8 mouse cellular contexts compared by ENCODE assay signal in genomic region chr11:80141825-80142521, GRCm38 (mm10). TPM values are rescaled to one million over a fixed set of nuclear protein-coding genes. Genes with fewer than 3 reads are reported as not detected.
DNase-seq lines count a peak whose midpoint lies in the region; ATAC-seq and TF ChIP-seq lines count a peak whose summit lies in the region.

Gene Tefm, minus strand, starts transcription at chr11:80142175.

- peaks cover 30% of the 10 kb centered on the region for H3K36me3 ChIP-seq in heart, embryonic 12.5 days
- peaks cover 10% of the 10 kb centered on the region; the same call in 1 of the 2 replicates for H3K36me3 ChIP-seq in kidney, postnatal 0 days (ENCODE audit: insufficient read depth, low read length)
- peaks cover 10% of the 10 kb centered on the region; the same call in 1 of the 2 replicates for H3K36me3 ChIP-seq in liver, embryonic 11.5 days (ENCODE audit: control insufficient read depth, insufficient read depth, low read length)
- peaks cover 9% of the 10 kb centered on the region for H3K36me3 ChIP-seq in stomach, embryonic 14.5 days (ENCODE audit: control insufficient read depth, insufficient read depth, low read length)

- peak within 1 kb of the TSS; percentile 79 for H3K4me2 ChIP-seq in heart, embryonic 12.5 days
- H3K4me2 ChIP-seq in kidney, postnatal 0 days (ENCODE audit: low read length), result peak within 1 kb of the TSS; percentile 87
- peak within 1 kb of the TSS; percentile 84 for H3K4me2 ChIP-seq in liver, embryonic 11.5 days
- peak within 1 kb of the TSS; percentile 79 for H3K4me2 ChIP-seq in stomach, embryonic 14.5 days (replicated peaks; ENCODE audit: low read depth, low read length)

- 0 out of 2 replicates have a peak, but pooled peaks have one; percentile 2 for TF ChIP-seq CTCF in kidney, postnatal 0 days (IDR thresholded peaks at IDR 0.05; ENCODE audit: low read depth)

- peak within 1 kb of the TSS; percentile 77 for H3K27ac ChIP-seq in heart, embryonic 12.5 days (ENCODE audit: poor library complexity, severe bottlenecking)
- H3K27ac ChIP-seq in kidney, postnatal 0 days, result peak within 1 kb of the TSS; percentile 92
- H3K27ac ChIP-seq in liver, embryonic 11.5 days (ENCODE audit: low read depth, low read length), result peak within 1 kb of the TSS; percentile 46
- H3K27ac ChIP-seq in stomach, embryonic 14.5 days (ENCODE audit: low read length), result peak within 1 kb of the TSS; percentile 85

- peaks cover 15% of the 10 kb centered on the region for H3K4me1 ChIP-seq in heart, embryonic 12.5 days (replicated peaks)
- H3K4me1 ChIP-seq in kidney, postnatal 0 days (replicated peaks; ENCODE audit: insufficient read depth, low read length), result peaks cover 5% of the 10 kb centered on the region; the same call in 1 of the 2 replicates
- peaks cover 5% of the 10 kb centered on the region for H3K4me1 ChIP-seq in liver, embryonic 11.5 days (replicated peaks; ENCODE audit: control insufficient read depth, insufficient read depth, low read length)
- no peaks in the 10 kb centered on the region for H3K4me1 ChIP-seq in stomach, embryonic 14.5 days (ENCODE audit: control insufficient read depth, insufficient read depth, low read length)

- no peaks in the 10 kb centered on the region for H3K9me3 ChIP-seq in heart, embryonic 12.5 days (replicated peaks)
- no peaks in the 10 kb centered on the region for H3K9me3 ChIP-seq in kidney, postnatal 0 days (replicated peaks; ENCODE audit: low read length)
- H3K9me3 ChIP-seq in liver, embryonic 11.5 days (ENCODE audit: control insufficient read depth, low read length), result no peaks in the 10 kb centered on the region
- no peaks in the 10 kb centered on the region for H3K9me3 ChIP-seq in stomach, embryonic 14.5 days (ENCODE audit: control insufficient read depth, low read depth, low read length)

- peak; percentile 84 for DNase-seq in CD4-positive helper T cell, adult 2 months (ENCODE audit: low read depth, low spot score)
- peak; percentile 77 for DNase-seq in brain, embryonic 18.5 days (ENCODE audit: low read depth, low spot score)
- DNase-seq in kidney, postnatal 0 days (ENCODE audit: low spot score), result peak; percentile 96
- DNase-seq in liver, embryonic 11.5 days (ENCODE audit: low spot score), result peak; percentile 88
- DNase-seq in naive thymus-derived CD4-positive, alpha-beta T cell, adult 2 months (ENCODE audit: low read depth), result peak; percentile 85

- peak within 1 kb of the TSS; percentile 71 for H3K4me3 ChIP-seq in heart, embryonic 12.5 days
- H3K4me3 ChIP-seq in kidney, postnatal 0 days (replicated peaks; ENCODE audit: low read depth, low read length), result peak within 1 kb of the TSS; percentile 84
- peak within 1 kb of the TSS; percentile 57 for H3K4me3 ChIP-seq in liver, embryonic 11.5 days (ENCODE audit: low read depth, low read length)
- H3K4me3 ChIP-seq in stomach, embryonic 14.5 days (ENCODE audit: low read depth, low read length), result peak within 1 kb of the TSS; percentile 79

- under 1% methylated on average over 40 of the region's 40 CpGs for WGBS in heart, embryonic 12.5 days
- WGBS in kidney, postnatal 0 days, result under 1% methylated on average over 40 of the region's 40 CpGs
- 0% methylated on average over 40 of the region's 40 CpGs for WGBS in liver, embryonic 11.5 days
- WGBS in stomach, embryonic 14.5 days, result under 1% methylated on average over 40 of the region's 40 CpGs

- peak; percentile 86 for ATAC-seq in erythroid progenitor cell, adult 5-6 weeks (replicated peaks; ENCODE audit: low FRiP score, poor library complexity, severe bottlenecking)
- ATAC-seq in heart, embryonic 12.5 days (ENCODE audit: insufficient number of reproducible peaks, low FRiP score), result peak; percentile 84
- ATAC-seq in kidney, postnatal 0 days (replicated peaks; ENCODE audit: low FRiP score, low read depth), result peak; percentile 77
- ATAC-seq in liver, embryonic 11.5 days (replicated peaks; ENCODE audit: low FRiP score), result peak; percentile 92
- peak; percentile 86 for ATAC-seq in stomach, embryonic 14.5 days (ENCODE audit: insufficient number of reproducible peaks, insufficient read depth, low FRiP score, low read depth)

- H3K27me3 ChIP-seq in heart, embryonic 12.5 days (replicated peaks), result no peaks in the 10 kb centered on the region
- H3K27me3 ChIP-seq in kidney, postnatal 0 days (ENCODE audit: insufficient read depth, low read length), result no peaks in the 10 kb centered on the region
- H3K27me3 ChIP-seq in liver, embryonic 11.5 days (replicated peaks; ENCODE audit: control insufficient read depth, insufficient read depth, low read length), result no peaks in the 10 kb centered on the region
- H3K27me3 ChIP-seq in stomach, embryonic 14.5 days (ENCODE audit: control insufficient read depth, insufficient read depth, low read length), result no peaks in the 10 kb centered on the region

- H3K9ac ChIP-seq in heart, embryonic 12.5 days, result peak within 1 kb of the TSS; percentile 89
- H3K9ac ChIP-seq in kidney, postnatal 0 days (ENCODE audit: low read depth, low read length), result peak within 1 kb of the TSS; percentile 92
- H3K9ac ChIP-seq in liver, embryonic 11.5 days (ENCODE audit: low read depth, low read length), result peak within 1 kb of the TSS; percentile 66
- peak within 1 kb of the TSS; percentile 81 for H3K9ac ChIP-seq in stomach, embryonic 14.5 days (replicated peaks; ENCODE audit: low read depth, low read length)

RNA-seq across cellular contexts. Expression of gene Tefm, which starts in this region (rescaled TPM):
- 2.9 and 3.4 TPM in 2 replicates for total RNA-seq in erythroid progenitor cell, adult 5-6 weeks (2015; ENCODE audit: low replicate concordance)
- 3.7 and 5.8 TPM in 2 replicates for total RNA-seq in erythroid progenitor cell, adult 5-6 weeks (2017; ENCODE audit: low replicate concordance)
- 27.0 and 27.2 TPM in 2 replicates for polyA plus RNA-seq in heart, embryonic 12.5 days (2016; fragmentation: Nextera tagmentation; extraction: Ambion mirVana)
- polyA plus RNA-seq in kidney, postnatal 0 days (2015; fragmentation: Nextera tagmentation; extraction: Ambion mirVana), result 35.9 and 36.5 TPM in 2 replicates
- polyA plus RNA-seq in liver, embryonic 11.5 days (2014; fragmentation: Nextera tagmentation; extraction: Ambion mirVana), result 31.9 and 35.2 TPM in 2 replicates
- polyA plus RNA-seq in stomach, embryonic 14.5 days (2014; fragmentation: Nextera tagmentation; extraction: Ambion mirVana), result 25.9 and 28.2 TPM in 2 replicates

Comparison
In these comparisons a context has a peak if more than half of its experiments do, and no peak if none do; other contexts are left out.
1. Peak in every context shown above with its lines: DNase-seq, ATAC-seq, H3K4me3 ChIP-seq and H3K27ac ChIP-seq.